Mouse (Mus musculus): ENCODE measurements around the gene Phf21b. TPM values are rescaled to one million over a fixed set of nuclear protein-coding genes. Genes with fewer than 3 reads are reported as not detected.

Phf21b gene
- total RNA-seq (2021): 1 to 10 TPM in 1 of 2 experiments, under 1 TPM in 1; 0.68 to 1.5 TPM

DNA sequence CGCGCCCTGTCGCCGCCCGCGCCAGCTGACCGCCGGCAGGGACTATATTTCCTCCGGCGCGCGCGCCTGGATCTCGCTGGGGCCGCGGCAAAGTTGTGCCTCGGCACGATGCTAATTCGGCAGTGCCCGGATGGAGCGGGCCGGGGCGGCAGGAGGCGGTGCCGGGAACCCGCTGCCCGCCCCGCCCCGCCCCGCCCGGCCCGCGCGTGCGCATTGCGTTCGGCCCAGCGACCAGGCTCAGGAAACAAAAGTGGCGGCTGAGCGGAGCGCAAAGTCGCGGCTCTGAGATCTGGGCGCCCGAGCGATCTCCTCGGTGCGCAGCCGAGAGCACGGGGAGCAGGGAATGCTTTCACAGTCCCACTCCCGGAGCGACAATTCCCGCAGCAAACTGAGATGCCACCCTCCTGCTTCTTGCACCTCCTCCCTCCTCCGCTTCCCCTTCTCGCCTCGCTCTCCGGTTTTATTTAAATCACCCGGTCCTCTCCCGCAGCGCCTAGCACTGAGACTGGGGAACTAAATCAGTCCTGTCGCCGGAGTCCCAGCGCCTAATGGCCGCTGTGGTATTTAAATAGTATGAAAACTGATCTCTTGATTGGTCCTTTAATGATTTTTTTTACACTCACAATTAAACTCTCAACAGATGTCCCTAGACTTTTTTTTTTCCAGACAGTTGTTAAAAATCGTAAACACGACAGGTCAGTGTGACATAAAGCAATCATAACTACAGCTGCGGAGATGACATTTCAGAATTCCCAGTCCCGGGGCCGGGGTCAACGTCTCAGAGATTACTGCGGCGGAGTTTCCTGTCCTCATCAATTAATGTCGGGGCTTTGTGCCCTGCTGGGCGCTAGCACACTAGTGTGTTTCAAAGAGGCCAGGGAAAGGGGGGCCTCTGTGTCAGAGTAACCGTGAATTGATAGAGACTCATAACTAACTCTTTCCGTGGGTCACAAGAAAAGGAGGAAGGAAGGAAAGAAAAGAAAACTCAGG lies at the start of gene Phf21b:
Phf21b (minus strand) TSS at position 44 of the 990 bp plus-strand sequence.
- DNase-seq: peak; percentile 91

DNA sequence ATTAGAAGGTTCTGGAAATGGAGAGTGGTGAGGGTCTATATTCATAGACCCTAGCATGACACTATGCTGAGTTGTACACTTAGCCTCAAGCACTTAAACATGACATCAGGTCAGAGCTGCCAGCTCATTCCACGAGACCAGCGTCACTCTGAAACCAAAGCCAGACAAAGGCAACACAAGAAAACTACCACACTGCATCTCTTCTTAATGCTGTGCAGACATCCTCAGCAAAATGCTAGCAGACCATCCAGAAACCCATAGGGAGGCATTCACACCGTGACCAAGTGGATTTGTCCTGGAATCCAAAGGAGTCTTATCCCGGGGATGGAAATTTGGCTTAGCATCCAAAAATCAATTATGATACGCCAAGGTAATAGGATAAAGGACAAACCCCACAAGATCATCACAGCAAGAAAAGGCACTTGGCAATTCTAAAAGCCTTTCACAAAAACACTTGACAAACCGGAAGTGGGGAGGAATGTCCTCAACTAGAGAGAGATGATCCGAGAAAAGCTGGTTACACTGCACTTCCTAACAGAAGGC lies 48.1 kb upstream of the Phf21b start:
- DNase-seq: no peak

- DNase-seq: peak; percentile 14
Observed at GRCm38 (mm10) chr15:84898077-84898476, 42.2 kb upstream of the Phf21b start.

- DNase-seq: no peak
Observed at GRCm38 (mm10) chr15:84896664-84897063, 40.8 kb upstream of the Phf21b start.

DNA sequence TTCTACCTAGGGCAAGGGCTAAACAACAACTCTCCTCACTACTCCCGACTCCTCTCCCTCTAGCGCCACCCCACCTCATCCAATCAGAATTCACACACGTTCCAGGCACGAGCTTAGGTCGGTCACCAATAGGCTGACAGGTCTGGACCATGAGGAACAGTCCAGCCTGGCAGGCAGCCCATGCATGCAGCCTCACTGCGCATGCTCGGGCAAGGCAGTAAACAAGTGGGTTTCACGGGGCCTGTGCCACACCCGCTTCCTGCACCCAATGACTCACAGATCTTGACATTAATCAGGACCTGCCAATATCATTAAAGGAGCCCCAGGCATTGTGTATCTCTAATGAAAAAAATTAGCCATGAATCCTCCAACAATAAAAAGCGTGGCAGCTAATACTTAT lies 40.4 kb upstream of the Phf21b start:
- DNase-seq: peak; percentile 13

DNA sequence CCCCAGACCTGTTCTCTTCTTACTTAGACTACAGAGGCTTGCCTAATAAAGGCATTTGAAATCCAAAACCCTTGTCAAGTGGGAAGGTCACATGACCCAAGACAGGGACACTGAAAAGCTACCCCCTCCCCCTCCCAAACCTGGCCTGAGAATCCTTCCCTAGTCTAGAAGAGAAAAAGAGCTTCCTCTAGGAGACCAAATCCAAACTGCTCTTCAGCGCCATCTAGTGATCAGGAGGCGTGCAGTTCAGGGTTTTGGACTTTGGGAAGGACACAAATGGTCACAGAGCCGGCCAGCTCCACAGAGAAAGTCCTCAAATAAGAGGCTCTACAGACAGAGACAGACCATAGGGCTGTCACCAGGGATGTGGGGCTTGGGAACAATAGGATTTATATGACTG lies 35.8 kb upstream of the Phf21b start:
- DNase-seq: peak; percentile 78

- no peak for DNase-seq
Observed at GRCm38 (mm10) chr15:84891246-84891645, 35.4 kb upstream of the Phf21b start.

DNA sequence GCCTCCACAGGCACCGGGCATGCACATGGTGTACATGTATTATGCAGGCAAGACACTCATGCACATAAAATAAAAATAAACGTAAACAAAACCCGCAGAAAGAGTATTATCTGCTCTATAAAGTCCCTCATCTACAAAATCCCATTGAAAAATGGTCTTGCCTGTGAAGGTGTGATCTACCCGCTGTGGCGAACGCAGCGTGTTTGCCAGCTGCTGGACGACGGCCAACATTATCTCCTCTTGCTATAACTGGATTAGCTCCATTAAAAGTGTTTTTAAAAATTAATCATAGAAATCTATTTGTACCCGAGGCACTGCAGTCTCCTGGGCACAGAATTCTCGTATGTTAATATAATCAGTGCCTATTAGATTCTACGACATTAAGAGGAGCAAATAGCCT lies 32.2 kb upstream of the Phf21b start:
- no peak for DNase-seq

GRCm38 (mm10) chr15:84877029-84877815 lies 21.4 kb upstream of the Phf21b start:
- no peak for DNase-seq

- no peak for DNase-seq
Observed at GRCm38 (mm10) chr15:84873867-84874266, 18.0 kb upstream of the Phf21b start.

DNA sequence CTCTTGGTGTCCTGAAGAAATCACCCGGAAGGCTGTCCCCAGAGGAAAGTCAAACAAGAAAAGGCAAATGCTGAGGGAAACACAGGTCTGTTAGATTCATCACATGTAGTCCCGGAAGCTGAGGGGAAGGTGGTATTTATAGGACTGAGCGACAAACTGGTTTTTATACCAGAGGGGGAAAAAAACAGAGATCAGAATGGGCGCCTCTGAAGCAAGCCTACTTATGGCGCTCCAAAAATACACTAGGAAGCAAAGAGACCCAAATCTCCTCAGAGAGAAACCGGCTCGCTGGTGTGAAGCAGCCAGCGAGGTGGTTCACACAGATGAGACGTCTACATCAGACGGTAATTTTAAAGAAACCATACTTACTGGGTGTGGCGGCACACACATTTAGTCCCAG lies 17.2 kb upstream of the Phf21b start:
- no peak for DNase-seq

GRCm38 (mm10) chr15:84871802-84872201 lies 16.0 kb upstream of the Phf21b start:
- no peak for DNase-seq

DNA sequence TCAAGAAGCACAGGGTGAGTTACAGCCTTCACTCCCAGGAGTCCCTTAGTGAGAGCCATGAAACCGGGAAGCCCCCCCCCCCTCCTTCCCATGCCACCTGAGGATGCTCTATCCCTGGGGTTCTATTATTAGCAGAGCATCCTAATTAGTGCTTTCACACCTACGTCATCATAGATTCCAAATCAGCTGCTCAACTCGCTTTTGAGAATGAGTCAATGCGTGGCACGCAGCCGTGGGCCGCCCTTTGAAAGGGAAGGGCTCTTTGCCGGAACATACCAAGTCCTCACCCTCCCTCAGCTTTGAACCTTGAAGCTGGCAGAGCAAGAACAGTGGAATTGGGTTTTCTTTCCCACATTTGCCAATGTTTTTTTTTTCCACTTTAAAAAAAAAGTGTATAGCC lies 6.1 kb upstream of the Phf21b start:
- DNase-seq: no peak

DNA sequence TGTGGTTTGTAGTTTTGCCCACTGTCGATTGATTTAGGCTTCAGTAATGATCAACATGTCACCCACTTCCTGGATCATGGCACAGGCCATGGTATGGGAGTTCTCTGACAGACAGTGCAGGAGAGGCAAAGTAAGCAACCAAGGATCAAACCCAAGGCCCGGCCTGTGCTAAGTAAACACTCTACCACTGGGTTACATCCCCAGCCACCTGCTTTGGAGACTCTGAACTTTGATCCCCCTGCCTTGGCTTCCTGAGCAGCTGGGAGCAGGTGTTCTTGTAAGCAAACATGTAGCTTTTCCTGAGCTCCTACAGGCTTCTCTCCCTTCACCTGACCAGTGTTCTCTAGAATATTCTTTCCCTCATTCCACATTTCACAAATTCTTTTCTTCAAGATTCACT lies 1.8 kb upstream of the Phf21b start:
- DNase-seq: no peak

DNA sequence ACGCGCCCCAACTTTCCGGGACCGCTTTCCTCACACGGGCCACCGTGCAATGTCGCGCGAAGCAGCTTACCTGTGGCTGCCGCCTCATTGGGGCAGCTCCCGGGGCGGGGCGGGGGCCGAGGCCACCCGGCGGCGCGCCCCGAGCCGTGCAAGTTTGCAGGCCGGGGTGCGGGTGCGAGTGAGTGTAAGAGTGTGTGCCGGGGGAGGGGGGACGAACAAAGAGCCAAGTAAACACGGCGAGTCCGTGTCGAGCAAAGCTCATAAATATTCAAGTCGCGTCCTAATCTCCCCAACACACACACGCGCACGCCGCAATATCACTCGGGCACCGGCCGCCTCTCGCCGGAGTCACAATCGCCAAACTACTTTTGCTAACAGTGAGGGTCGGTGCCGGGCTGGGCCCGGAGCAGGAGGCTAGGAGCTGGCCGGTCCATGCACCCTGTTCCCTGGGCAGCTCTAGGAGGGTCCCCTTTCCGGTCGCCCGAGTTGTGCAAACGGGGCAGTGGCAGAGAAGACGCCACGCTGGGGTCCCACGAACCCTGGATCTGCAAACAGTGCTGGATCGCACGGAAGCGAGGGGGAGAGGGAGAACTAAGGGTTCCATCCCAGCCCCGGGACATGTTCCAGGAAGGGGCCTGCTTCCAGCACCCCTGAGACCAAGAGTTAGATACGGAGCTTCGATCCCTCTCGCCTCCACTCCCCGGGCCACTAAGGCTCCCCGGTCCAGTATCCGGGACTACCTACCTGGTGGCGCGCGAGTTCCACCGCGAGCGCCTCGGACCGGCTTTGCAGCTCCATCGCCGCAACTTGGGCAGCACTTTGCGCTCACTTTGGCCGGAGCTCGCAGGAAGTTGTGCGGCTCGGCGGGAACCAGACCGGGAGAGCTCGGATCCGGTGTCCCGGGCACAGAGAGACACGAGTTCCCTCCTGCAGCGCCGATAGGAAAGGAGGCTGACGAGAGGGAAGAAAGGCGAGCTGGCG lies 638 bp downstream of the Phf21b start:
- DNase-seq: peak; percentile 31

- DNase-seq: peak; percentile 10
Observed at GRCm38 (mm10) chr15:84854171-84854811, 1.6 kb downstream of the Phf21b start.

DNA sequence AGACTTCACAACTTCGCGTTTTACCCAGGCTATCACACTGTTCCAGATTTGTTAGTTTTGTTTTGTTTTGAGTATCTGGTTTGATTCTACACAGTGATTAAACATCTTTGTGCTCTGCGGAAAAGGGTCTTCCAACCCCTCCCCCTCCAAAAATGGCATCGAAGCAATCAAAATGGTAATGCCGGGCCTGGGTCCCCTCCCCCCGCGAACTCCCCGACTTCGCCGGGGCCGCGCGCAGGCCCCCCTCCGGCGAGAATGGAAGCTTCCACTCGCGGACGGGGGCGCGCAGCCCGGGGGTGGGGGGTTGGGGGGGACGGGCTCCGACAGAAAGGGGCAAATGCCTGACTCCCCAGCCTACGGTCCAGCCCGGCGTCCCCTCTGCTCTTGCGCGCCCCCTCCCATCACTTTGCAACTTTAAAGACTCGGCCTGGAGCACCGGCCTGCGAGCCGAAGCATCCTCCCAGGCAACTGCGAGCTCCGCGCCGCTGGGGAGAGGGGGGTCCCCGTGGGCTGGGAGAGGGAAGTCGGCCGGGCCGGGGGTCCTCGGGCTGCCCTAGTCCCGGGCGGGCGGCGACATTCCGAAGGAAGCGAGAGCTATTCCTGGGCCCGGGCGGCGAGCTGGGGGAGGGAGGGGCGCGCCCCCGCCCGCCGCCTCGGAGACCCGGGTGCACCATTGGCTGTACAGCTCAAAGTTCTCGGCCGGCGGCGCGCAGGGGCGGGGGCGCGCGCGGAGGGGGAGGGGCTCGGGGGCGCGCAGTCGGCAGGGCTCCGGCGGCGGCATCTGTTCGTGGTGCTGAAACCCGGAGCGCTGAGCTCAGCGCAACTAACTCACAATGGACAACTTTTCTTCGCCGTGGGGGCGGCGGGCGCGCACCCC lies 2.4 kb downstream of the Phf21b start:
- DNase-seq: peak; percentile 86

DNA sequence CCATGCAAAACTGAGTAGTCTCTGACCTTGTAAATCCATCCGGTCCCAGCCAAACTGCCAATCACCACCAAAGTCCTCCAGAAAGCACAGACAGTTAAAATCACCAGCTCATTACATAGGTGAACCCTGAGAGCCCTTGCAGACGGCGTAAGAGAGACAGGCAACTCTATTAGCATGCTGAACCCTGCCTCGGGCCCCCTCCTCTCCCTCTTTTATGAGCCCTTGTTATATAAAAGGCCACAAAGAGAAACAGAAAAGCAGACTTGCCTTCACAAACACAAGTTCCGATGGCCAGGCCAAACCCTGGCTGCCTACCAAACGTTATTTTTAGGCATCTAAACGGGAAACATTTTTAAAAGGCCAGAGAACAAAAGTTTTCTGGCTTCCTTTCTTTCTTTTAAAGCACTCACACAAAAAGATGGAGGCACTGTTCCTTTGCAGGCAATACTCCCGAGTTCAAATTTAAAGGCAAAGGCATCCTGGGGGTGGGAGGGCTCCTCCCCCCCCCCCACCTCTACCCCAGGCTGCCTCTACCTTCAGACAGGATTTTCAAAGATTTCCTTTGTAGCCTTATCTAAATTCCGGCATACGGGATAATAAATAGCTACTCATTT lies 3.3 kb downstream of the Phf21b start:
- peak; percentile 40 for DNase-seq

DNA sequence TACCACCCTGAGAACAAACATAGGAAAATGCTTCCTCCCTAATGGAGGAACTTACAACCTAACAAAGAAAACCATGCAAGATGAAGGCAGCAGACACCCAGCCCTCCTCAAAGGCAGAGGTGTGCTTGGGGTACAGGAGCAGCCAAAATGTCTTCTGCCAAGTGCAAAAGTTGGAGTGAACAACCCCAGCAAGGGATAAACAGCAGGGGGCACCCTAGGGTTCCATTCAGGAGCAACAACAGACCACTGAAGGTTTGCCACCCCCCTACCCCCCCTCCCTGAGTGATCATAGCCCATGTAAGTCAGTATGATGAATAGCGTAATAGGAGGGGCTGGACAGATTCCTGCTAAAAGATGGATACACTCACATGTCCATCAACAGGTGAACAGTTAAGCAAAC lies 5.5 kb downstream of the Phf21b start:
- no peak for DNase-seq

GRCm38 (mm10) chr15:84846216-84846615 lies 9.6 kb downstream of the Phf21b start:
- no peak for DNase-seq
